Mouse (Mus musculus) cerebellum, postnatal 4 days (tissue): ENCODE results near the gene Cpne5.
"Not testable (repeated sequence)": the region's sequence is repeated elsewhere in the genome, so short reads cannot be mapped to it uniquely, and the experiment has no call there.

Experiments used
- DNase-seq, 2 experiments: peaks; one replicate each; pipeline ENCODE4 v3.0.0; 2022; ENCODE audit warnings: low spot score in 2 of 2, mixed read lengths in 1 of 2

Gene Cpne5

GRCm38 (mm10) chr17:29237772-29238420 is at the start of gene Cpne5:
Gene Cpne5 (minus strand): TSS chr17:29238167.
- peak; percentile 33 to 41 for DNase-seq

GRCm38 (mm10) chr17:29282216-29282952 is 44.4 kb upstream of the Cpne5 start:
- DNase-seq: no peak

- DNase-seq: no peak
Observed at GRCm38 (mm10) chr17:29281541-29281940, 43.6 kb upstream of the Cpne5 start.

GRCm38 (mm10) chr17:29280422-29280821 is 42.5 kb upstream of the Cpne5 start:
- no peak for DNase-seq

- DNase-seq: no peak
Observed at GRCm38 (mm10) chr17:29273889-29274288, 35.9 kb upstream of the Cpne5 start.

GRCm38 (mm10) chr17:29273156-29273555 is 35.2 kb upstream of the Cpne5 start:
- no peak for DNase-seq

GRCm38 (mm10) chr17:29270148-29270698 is 32.3 kb upstream of the Cpne5 start:
- DNase-seq: no peak

- no peak for DNase-seq
Observed at GRCm38 (mm10) chr17:29269349-29269706, 31.4 kb upstream of the Cpne5 start.

- DNase-seq: peak; percentile 95 to 96
Observed at GRCm38 (mm10) chr17:29268682-29269348, 30.8 kb upstream of the Cpne5 start, which contains the start of gene BC004004. Gene BC004004 (plus strand): TSS chr17:29268788.

GRCm38 (mm10) chr17:29267931-29268681 is 30.1 kb upstream of the Cpne5 start:
- DNase-seq: no peak

- not testable (repeated sequence) for DNase-seq
Observed at GRCm38 (mm10) chr17:29267040-29267439, 29.1 kb upstream of the Cpne5 start.

GRCm38 (mm10) chr17:29264760-29265159 is 26.8 kb upstream of the Cpne5 start:
- DNase-seq: no peak

GRCm38 (mm10) chr17:29263840-29264633 is 26.1 kb upstream of the Cpne5 start, which contains the start of gene Ppil1:
Gene Ppil1 (minus strand): TSS chr17:29264186.
- DNase-seq: peak; percentile 40 to 81

- DNase-seq: no peak
Observed at GRCm38 (mm10) chr17:29263417-29263816, 25.4 kb upstream of the Cpne5 start.

GRCm38 (mm10) chr17:29262259-29262649 is 24.3 kb upstream of the Cpne5 start:
- no peak for DNase-seq

GRCm38 (mm10) chr17:29261603-29262258 is 23.8 kb upstream of the Cpne5 start:
- DNase-seq: no peak

- no peak for DNase-seq
Observed at GRCm38 (mm10) chr17:29260501-29260900, 22.5 kb upstream of the Cpne5 start.

- DNase-seq: peak; percentile 57 to 83
Observed at GRCm38 (mm10) chr17:29259489-29259888, 21.5 kb upstream of the Cpne5 start.

GRCm38 (mm10) chr17:29258921-29259320 is 21.0 kb upstream of the Cpne5 start:
- DNase-seq: no peak

GRCm38 (mm10) chr17:29258025-29258558 is 20.1 kb upstream of the Cpne5 start:
- no peak for DNase-seq
